Mouse (Mus musculus) layer of hippocampus, postnatal 10 days (tissue): ENCODE results near the gene Cdkl2. TPM values are rescaled to one million over a fixed set of nuclear protein-coding genes. Genes with fewer than 3 reads are reported as not detected.
A peak's percentile ranks its signal among the peaks of the same experiment; 100 is the strongest.

Experiments
- DNase-seq, 2 experiments: peaks; one replicate each; pipeline ENCODE4 v3.0.0; 2021; ENCODE audit warnings: low spot score in 2 of 2
- long read RNA-seq: library from polyadenylated mRNA; stranded (forward); transcript quantifications from one replicate; pipeline ENCODE4 v2.0.0, GENCODE M21; 2023
- total RNA-seq, 2 experiments: library from RNA; stranded (reverse); gene quantifications; 2 replicates each; pipeline ENCODE4 v1.2.3; 2021

Cdkl2 gene
- 10 to 100 TPM; 84.3 to 87.2 TPM for total RNA-seq
- long read RNA-seq, full-length matches to known transcripts: 18 of 33 reads
- long read RNA-seq, partial matches to known transcripts: 7 of 33 reads
- long read RNA-seq, other reads (novel, unspliced or antisense): 8 of 33 reads

DNA sequence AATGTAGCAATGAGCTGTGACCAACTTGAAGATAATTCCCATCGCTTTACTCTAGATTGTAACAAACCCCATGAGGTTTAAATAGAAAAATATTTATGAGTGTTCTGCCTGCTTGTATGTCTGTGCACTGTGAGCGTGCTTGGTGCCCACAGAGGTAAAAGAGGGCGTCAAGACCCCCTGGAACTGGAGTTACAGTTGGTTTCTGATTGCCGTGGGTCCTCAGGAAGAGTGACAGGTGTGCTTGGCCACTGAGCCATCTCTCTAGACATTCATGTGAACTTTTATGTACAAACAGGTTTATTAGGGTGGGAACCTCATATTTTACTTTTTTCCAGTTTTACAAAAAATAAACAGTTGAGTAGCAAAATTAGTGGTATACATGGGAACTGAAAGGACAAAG, at the start of gene Cdkl2:
Cdkl2 (minus strand) TSS at position 101 of the 400 bp plus-strand sequence.
- no peak for DNase-seq

- DNase-seq: no peak
Observed at GRCm38 (mm10) chr5:92087469-92087868, 43.8 kb upstream of the Cdkl2 start.

- no peak for DNase-seq
Observed at GRCm38 (mm10) chr5:92085821-92086550, 42.3 kb upstream of the Cdkl2 start.

DNA sequence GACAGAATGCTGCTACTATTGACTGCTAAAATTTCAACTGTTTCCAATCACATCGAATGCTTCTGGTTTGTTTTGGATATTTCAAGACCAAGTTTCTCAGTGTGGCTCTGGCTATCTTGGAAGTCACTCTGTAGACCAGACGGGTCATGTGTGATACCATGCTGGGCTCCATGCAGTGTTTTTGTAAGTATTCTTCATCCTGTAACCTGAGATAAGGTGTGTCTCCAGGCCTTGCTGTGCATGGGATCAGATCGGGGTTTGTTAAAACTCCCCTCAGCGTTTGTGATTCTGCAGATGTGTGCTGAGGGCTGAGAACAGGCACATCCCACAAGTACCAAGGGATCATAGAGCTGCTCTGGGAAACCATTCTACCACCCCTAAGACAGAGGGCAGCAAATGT, 41.6 kb upstream of the Cdkl2 start:
- DNase-seq: no peak

- peak; percentile 97 to 98 for DNase-seq
Observed at GRCm38 (mm10) chr5:92083417-92084038, 39.8 kb upstream of the Cdkl2 start, which contains the start of gene G3bp2. G3bp2 (minus strand) TSS chr5:92083719.

GRCm38 (mm10) chr5:92082821-92083401, 39.2 kb upstream of the Cdkl2 start:
- DNase-seq: peak; percentile 70 to 79

- DNase-seq: no peak
Observed at GRCm38 (mm10) chr5:92081326-92081725, 37.6 kb upstream of the Cdkl2 start.

GRCm38 (mm10) chr5:92080400-92080799, 36.7 kb upstream of the Cdkl2 start:
- no peak for DNase-seq

GRCm38 (mm10) chr5:92079304-92079703, 35.6 kb upstream of the Cdkl2 start:
- no peak for DNase-seq

DNA sequence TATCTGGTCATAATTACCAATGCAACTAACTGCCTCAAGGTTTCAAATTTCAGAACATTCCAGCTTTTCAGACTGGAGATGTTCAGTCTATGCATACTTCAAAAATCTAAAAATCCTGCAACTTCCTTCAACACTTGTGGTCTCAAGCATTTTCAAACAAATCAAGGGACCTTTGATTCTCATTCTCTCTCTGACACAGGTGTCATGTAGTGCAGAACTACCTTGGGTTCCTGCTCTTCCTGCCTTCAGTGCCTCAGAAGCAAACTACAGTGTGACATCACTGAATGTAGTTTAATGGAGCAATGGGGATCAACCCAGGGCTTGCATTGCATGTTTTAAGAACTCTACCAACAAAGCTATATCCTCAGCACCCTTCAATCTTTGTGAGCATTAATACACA, 35.1 kb upstream of the Cdkl2 start:
- DNase-seq: no peak

DNA sequence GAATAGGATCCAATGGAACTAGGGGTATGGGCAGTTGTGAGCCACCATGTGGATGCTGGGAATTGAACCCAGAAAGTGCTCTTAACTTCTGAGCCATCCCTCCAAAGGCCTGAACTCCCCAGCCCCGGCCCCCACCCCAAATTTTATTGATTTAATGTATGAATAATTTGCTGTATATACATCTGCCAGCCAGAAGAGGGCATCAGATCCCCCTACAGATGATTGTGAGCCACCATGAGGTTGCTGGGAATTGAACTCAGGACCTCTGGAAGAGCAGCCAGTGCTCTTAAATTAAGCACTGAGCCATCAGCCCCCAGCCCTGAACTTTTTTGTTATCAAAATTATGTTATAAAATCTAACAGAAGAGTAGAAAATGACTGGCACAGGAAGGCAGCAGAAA, 32.6 kb upstream of the Cdkl2 start:
- no peak for DNase-seq

DNA sequence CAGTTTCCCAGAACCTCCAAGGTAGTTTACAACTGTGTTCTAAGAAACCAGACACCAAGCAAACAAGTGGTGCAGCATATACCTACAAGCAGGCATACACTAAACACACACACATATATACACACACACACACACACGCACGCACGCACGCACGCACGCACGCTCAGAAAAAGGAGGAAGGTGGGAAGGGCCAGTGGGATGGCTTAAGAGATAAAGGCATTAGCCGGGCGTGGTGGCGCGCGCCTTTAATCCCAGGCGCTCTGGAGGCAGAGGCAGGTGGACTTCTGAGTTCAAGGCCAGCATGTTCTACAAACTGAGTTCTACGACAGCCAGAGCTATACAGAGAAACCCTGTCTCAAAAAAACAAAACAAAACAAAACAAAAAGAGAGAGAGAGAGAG, 30.4 kb upstream of the Cdkl2 start:
- no peak for DNase-seq

GRCm38 (mm10) chr5:92063192-92063591, 19.5 kb upstream of the Cdkl2 start:
- DNase-seq: no peak

DNA sequence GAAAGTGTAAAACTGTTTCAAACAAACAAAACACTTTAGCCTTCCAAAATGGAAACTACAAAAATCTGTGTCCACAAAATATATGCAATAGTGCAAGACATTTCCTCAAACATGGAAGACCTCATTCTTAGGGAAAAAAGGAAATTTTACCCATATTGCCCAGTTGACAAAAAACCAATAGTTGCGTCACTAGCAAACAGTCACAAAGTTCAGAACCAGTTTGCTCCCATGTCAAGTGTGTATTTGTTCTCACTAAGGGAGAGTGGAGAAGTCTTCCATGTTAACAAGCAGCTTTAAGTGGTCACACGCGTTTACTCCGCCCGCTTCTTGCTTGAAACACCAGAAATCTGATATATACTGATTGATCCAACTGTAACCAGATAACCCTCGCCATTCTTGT, 9.2 kb upstream of the Cdkl2 start:
- no peak for DNase-seq

DNA sequence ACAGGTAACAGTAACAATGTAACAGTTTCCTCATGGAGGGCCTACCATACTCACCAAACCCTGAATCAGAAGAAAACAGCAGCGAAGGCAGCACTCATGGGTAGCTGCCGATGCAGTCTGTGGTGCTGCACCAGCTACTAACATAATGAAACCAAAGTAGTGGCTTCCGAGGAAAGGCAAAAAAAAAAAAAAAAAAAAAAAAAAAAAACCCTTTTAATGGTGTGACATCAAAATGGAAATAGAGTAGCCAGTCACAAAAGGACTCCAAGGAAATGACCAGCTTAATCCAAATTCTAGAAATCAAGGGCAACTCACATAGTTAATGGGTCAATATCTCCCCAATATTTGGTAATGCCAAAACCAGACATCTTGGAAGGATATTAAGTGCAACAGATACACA, 6.7 kb upstream of the Cdkl2 start:
- no peak for DNase-seq

DNA sequence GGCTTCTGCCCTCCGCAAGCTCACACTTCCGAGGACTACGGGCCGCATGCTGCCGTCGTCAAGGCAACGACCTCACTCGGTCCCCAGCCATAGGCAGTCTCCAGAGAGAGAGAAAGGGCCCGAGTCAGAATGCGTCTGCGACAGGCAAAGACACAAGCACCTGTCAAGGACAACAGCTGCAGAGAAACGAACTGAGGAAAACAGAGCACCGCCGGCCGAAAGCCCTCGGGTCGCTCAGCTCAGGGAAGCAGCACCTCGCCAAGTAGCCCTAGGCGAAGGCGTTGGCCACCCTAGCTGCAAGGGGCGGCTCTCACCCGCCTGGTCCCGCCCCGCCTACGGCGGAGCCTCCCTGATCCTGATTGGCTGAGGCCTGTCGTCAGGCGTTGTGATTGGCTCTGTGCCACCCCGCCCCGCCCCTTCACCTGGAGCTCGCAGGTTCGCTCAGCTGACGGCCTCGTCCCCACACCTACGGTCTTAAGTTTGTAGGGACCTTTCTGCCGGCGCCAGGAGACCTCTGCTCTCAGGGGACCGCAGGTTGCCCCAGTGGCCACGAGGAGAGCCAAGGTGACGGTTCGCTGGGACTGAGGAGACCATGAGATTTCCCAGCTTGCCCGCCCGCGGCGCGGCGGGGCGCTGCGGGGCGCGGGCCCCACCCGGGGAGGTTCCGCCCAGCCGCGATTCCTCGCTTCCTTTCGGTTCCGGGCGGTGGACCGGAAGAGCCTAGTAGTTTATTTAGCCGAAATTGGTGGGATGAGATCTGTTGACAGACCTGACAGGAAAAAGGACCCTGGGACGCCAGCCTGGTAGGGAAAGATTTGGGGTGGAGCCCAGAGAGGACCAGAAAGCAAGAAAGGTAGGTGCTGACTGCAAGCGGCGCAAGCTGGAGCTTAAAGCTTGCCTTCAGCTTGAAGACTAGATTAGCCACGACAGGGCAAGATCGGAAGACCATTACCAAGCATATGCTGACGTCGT, 1.0 kb downstream of the Cdkl2 start:
- DNase-seq: peak; percentile 93 to 95

GRCm38 (mm10) chr5:92019960-92020359, 23.7 kb downstream of the Cdkl2 start:
- no peak for DNase-seq

GRCm38 (mm10) chr5:92011756-92012155, 31.9 kb downstream of the Cdkl2 start:
- no peak for DNase-seq

- DNase-seq: no peak
Observed at GRCm38 (mm10) chr5:92009827-92010226, 33.9 kb downstream of the Cdkl2 start.

DNA sequence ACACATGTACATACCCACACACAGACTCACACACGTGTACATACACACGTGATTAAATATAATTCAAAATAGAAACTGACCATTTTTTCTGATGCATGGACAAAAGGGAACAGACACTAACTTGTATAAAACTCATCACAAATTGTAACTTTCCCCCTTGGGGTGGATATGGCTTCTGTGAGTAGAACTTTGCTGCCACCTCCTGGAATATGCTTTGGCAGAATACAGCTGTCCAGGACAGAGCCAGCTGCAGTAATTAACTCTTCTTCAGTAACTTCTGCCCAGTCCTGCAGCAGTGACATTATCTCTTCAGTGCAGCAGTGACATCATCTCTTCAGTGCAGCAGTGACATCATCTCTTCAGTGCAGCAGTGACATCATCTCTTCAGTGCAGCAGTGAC, 40.7 kb downstream of the Cdkl2 start:
- peak; percentile 20 to 21 for DNase-seq

GRCm38 (mm10) chr5:92000770-92001169, 42.9 kb downstream of the Cdkl2 start:
- DNase-seq: no peak
